Mouse (Mus musculus) CH12.LX (cell line): Measurements from ENCODE around the gene E130114P18Rik.

Experiments used
- BHLHE40 ChIP-seq: IDR thresholded peaks from 2 replicates; pipeline ENCODE4 v1.6.1; 2011; ENCODE audit warnings: mild to moderate bottlenecking, low read depth, low read length, improper control_type of control experiment
- CTCF ChIP-seq, 2 experiments: IDR thresholded peaks in 1 of 2; conservative IDR thresholded peaks in 1 of 2; 2 replicates each; pipeline ENCODE4 v1.5.1; 2011 to 2012; ENCODE audit warnings: low read depth in 2 of 2, low read length in 2 of 2, improper control_type of control experiment in 1 of 2, inconsistent platforms in 1 of 2, mild to moderate bottlenecking in 1 of 2, moderate library complexity in 1 of 2
- PAX5 ChIP-seq: IDR thresholded peaks from 2 replicates; pipeline ENCODE4 v1.6.1; 2012; ENCODE audit warnings: low read length, inconsistent platforms, mixed read lengths
- POLR2AphosphoS2 ChIP-seq: IDR thresholded peaks from 2 replicates; pipeline ENCODE4 v1.6.1; 2011; ENCODE audit warnings: low read depth, low read length, improper control_type of control experiment
- USF2 ChIP-seq: conservative IDR thresholded peaks from 2 replicates; pipeline ENCODE4 v1.6.1; 2011; ENCODE audit warnings: low read depth, low read length, improper control_type of control experiment

DNA sequence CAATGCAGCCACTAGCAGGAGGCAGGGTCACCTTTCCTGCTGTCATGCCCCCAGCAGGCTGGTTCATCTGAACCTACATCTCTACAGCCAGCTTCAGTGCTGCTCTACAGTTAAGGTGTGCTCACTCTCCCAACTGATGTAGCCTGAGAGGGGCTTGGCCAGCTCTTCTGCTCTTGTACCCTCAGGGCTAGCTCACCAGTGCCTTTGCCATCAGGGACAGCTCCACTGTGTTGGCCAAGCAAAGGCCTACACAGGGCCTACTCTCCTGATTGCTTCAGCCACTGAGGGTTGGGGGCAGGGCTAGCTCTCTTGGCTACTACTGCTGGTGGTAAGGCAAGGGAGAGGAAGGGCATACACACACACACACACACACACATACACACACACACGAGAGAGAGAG is 8.0 kb downstream of the E130114P18Rik start:
- TF ChIP-seq BHLHE40 (no peak), POLR2AphosphoS2 (no peak), PAX5 (no peak), USF2 (no peak), CTCF (conservative IDR thresholded peaks at IDR 0.05 in 1 of 2, IDR thresholded peaks at IDR 0.05 in 1 of 2; ENCODE audit: low read depth in 2 of 2, low read length in 2 of 2) (no peak)
